Mouse (Mus musculus) MEL (cell line): ENCODE data around the gene Ank2. TPM values are rescaled to one million over a fixed set of nuclear protein-coding genes. Genes with fewer than 3 reads are reported as not detected.

ENCODE experiments used
- DNase-seq: peaks from one replicate; pipeline ENCODE4 v3.0.0; 2011; ENCODE audit warnings: low read depth, low spot score
- H3K27ac ChIP-seq: 2 replicates; pipeline ENCODE4 v1.5.1; 2012; ENCODE audit warnings: low read depth, mild to moderate bottlenecking, control low read depth, low read length, moderate library complexity; ENCODE audit not compliant: control insufficient read depth
- H3K27me3 ChIP-seq, 2 experiments: fragments of 150-350 bp in 1 of 2; sonication (generic) in 1 of 2; 2 replicates each; pipeline ENCODE4 v1.6.1; 2012; ENCODE audit warnings: low read length in 2 of 2, mild to moderate bottlenecking in 2 of 2, improper control_type of control experiment in 1 of 2, moderate library complexity in 1 of 2; ENCODE audit not compliant: insufficient read depth in 2 of 2, control insufficient read depth in 1 of 2
- H3K36me3 ChIP-seq, 2 experiments: 2 replicates each; pipeline ENCODE4 v1.6.1; 2012 to 2014; ENCODE audit warnings: low read length in 2 of 2, improper control_type of control experiment in 1 of 2, inconsistent platforms in 1 of 2, mild to moderate bottlenecking in 1 of 2; ENCODE audit not compliant: insufficient read depth in 2 of 2, control insufficient read depth in 1 of 2
- H3K4me1 ChIP-seq, 2 experiments: fragments of 150-350 bp in 1 of 2; sonication (generic) in 1 of 2; 2 replicates each; pipeline ENCODE4 v1.6.1; 2012; ENCODE audit warnings: low read length in 2 of 2, improper control_type of control experiment in 1 of 2, mild to moderate bottlenecking in 1 of 2; ENCODE audit not compliant: insufficient read depth in 2 of 2, control insufficient read depth in 1 of 2
- H3K4me3 ChIP-seq, 2 experiments: fragments of 150-350 bp in 1 of 2; sonication (generic) in 1 of 2; 2 replicates each; pipeline ENCODE4 v1.5.1; 2012; ENCODE audit warnings: low read depth in 2 of 2, low read length in 2 of 2, mild to moderate bottlenecking in 2 of 2, moderate library complexity in 2 of 2, control low read depth in 1 of 2, improper control_type of control experiment in 1 of 2; ENCODE audit not compliant: control insufficient read depth in 1 of 2, insufficient read depth in 1 of 2
- H3K79me2 ChIP-seq: 2 replicates; pipeline ENCODE4 v1.6.1; 2012; ENCODE audit warnings: mild to moderate bottlenecking, low read length, moderate library complexity; ENCODE audit not compliant: control insufficient read depth, poor library complexity, insufficient read depth
- H3K9ac ChIP-seq: 2 replicates; pipeline ENCODE4 v1.6.1; 2012; ENCODE audit warnings: low read depth, mild to moderate bottlenecking, control low read depth, low read length, moderate library complexity; ENCODE audit not compliant: control insufficient read depth, poor library complexity, severe bottlenecking
- H3K9me3 ChIP-seq: fragments of 150-350 bp; sonication (generic); replicated peaks from 2 replicates; pipeline ENCODE4 v1.6.1; 2012; ENCODE audit warnings: mild to moderate bottlenecking, low read length, improper control_type of control experiment, moderate library complexity; ENCODE audit not compliant: insufficient read depth
- CHD1 ChIP-seq: IDR thresholded peaks from 2 replicates; pipeline ENCODE4 v1.6.1; 2012; ENCODE audit warnings: low read depth, mild to moderate bottlenecking, inconsistent platforms, low read length, improper control_type of control experiment
- CHD2 ChIP-seq: IDR thresholded peaks from 2 replicates; pipeline ENCODE4 v1.6.1; 2011; ENCODE audit warnings: low read length, improper control_type of control experiment
- ELF1 ChIP-seq: IDR thresholded peaks from 2 replicates; pipeline ENCODE4 v1.6.1; 2014; ENCODE audit warnings: low read depth, mild to moderate bottlenecking, inconsistent platforms, low read length, improper control_type of control experiment, moderate library complexity
- EP300 ChIP-seq, 2 experiments: IDR thresholded peaks; 2 replicates each; pipeline ENCODE4 v1.6.1; 2011; ENCODE audit warnings: improper control_type of control experiment in 2 of 2, low read length in 2 of 2, low read depth in 1 of 2, mild to moderate bottlenecking in 1 of 2
- GATA1 ChIP-seq: IDR thresholded peaks from 2 replicates; pipeline ENCODE4 v1.6.1; 2011; ENCODE audit warnings: low read depth, low read length, improper control_type of control experiment
- JUND ChIP-seq: IDR thresholded peaks from 2 replicates; pipeline ENCODE4 v1.6.1; 2011; ENCODE audit warnings: low read depth, mild to moderate bottlenecking, improper control_type of control experiment, low read length
- MAX ChIP-seq: IDR thresholded peaks from 2 replicates; pipeline ENCODE4 v1.6.1; 2011; ENCODE audit warnings: low read length, improper control_type of control experiment
- MAZ ChIP-seq: IDR thresholded peaks from 2 replicates; pipeline ENCODE4 v1.6.1; 2012; ENCODE audit warnings: low read depth, mild to moderate bottlenecking, inconsistent platforms, low read length, improper control_type of control experiment
- MXI1 ChIP-seq: IDR thresholded peaks from 2 replicates; pipeline ENCODE4 v1.6.1; 2011; ENCODE audit warnings: mild to moderate bottlenecking, low read depth, low read length, improper control_type of control experiment
- NRF1 ChIP-seq: IDR thresholded peaks from 2 replicates; pipeline ENCODE4 v1.6.1; 2014; ENCODE audit warnings: low read depth, mild to moderate bottlenecking, inconsistent platforms, low read length, improper control_type of control experiment, moderate library complexity; ENCODE audit not compliant: poor library complexity, insufficient read depth, severe bottlenecking
- POLR2A ChIP-seq, 2 experiments: IDR thresholded peaks; 2 replicates each; pipeline ENCODE4 v1.6.1; 2011 to 2012; ENCODE audit warnings: low read length in 2 of 2, mild to moderate bottlenecking in 2 of 2, control low read depth in 1 of 2, improper control_type of control experiment in 1 of 2, low read depth in 1 of 2, moderate library complexity in 1 of 2; ENCODE audit not compliant: control insufficient read depth in 1 of 2, insufficient read depth in 1 of 2, poor library complexity in 1 of 2
- POLR2AphosphoS5 ChIP-seq: IDR thresholded peaks from 2 replicates; pipeline ENCODE4 v1.6.1; 2012; ENCODE audit warnings: low read depth, borderline replicate concordance, mild to moderate bottlenecking, inconsistent platforms, low read length, moderate library complexity, mixed read lengths
- RAD21 ChIP-seq: IDR thresholded peaks from 2 replicates; pipeline ENCODE4 v1.6.1; 2011; ENCODE audit warnings: mild to moderate bottlenecking, low read depth, low read length, improper control_type of control experiment
- RCOR1 ChIP-seq: IDR thresholded peaks from 2 replicates; pipeline ENCODE4 v1.6.1; 2012; ENCODE audit warnings: low read depth, mild to moderate bottlenecking, inconsistent platforms, low read length, improper control_type of control experiment
- TAL1 ChIP-seq: IDR thresholded peaks from 2 replicates; pipeline ENCODE4 v1.6.1; 2012; ENCODE audit warnings: mild to moderate bottlenecking, inconsistent platforms, low read length, moderate library complexity, mixed read lengths
- TCF12 ChIP-seq: IDR thresholded peaks from 2 replicates; pipeline ENCODE4 v1.6.1; 2014; ENCODE audit warnings: low read depth, mild to moderate bottlenecking, inconsistent platforms, low read length, improper control_type of control experiment, moderate library complexity
- USF2 ChIP-seq, 2 experiments: IDR thresholded peaks; 2 replicates each; pipeline ENCODE4 v1.6.1; 2011 to 2012; ENCODE audit warnings: improper control_type of control experiment in 2 of 2, low read length in 2 of 2, borderline replicate concordance in 1 of 2, inconsistent platforms in 1 of 2, low read depth in 1 of 2, mild to moderate bottlenecking in 1 of 2; ENCODE audit not compliant: insufficient read depth in 1 of 2
- ZKSCAN1 ChIP-seq: IDR thresholded peaks from 2 replicates; pipeline ENCODE4 v1.6.1; 2012; ENCODE audit warnings: low read depth, mild to moderate bottlenecking, inconsistent platforms, low read length, improper control_type of control experiment, moderate library complexity
- polyA plus RNA-seq, 2 experiments: library from polyadenylated mRNA; stranded (reverse) in 1 of 2; unstranded in 1 of 2; fragments of >175 nt in 1 of 2; fragments of >200 nt in 1 of 2; gene quantifications; 2 replicates each; pipeline versions ENCODE4 v1.2.1 to v1.2.4; 2012; ENCODE audit warnings: low replicate concordance in 2 of 2, low read depth in 1 of 2; ENCODE audit not compliant: insufficient read length in 2 of 2, insufficient read depth in 1 of 2, missing spikeins in 1 of 2
- total RNA-seq: library from RNA; depleted of rRNA; stranded (reverse); fragments of 300-350 nt; gene quantifications from 2 replicates; pipeline ENCODE4 v1.2.3, GENCODE M21; 2012

Gene Ank2
- total and polyA plus RNA-seq, 3 experiments, result 2.7 to 4.5 TPM; not detected in 1

- Histone ChIP-seq H3K79me2 (no peaks in the 10 kb centered on the region), H3K9ac (no peak overlapping the region), H3K4me3 (no peak overlapping the region), H3K9me3 (no peaks in the 10 kb centered on the region), H3K4me1 (no peaks in the 10 kb centered on the region), H3K27ac (no peak overlapping the region), H3K36me3 (no peaks in the 10 kb centered on the region), H3K27me3 (no peaks in the 10 kb centered on the region)
- no peak for DNase-seq
- no peak for TF ChIP-seq CHD1
- no peak for TF ChIP-seq CHD2
- no peak for TF ChIP-seq USF2 (IDR thresholded peaks at IDR 0.05; ENCODE audit: borderline replicate concordance in 1 of 2, insufficient read depth in 1 of 2, low read depth in 1 of 2, low read length in 2 of 2)
- no peak for TF ChIP-seq EP300 (IDR thresholded peaks at IDR 0.05; ENCODE audit: low read depth in 1 of 2, low read length in 2 of 2)
- no peak for TF ChIP-seq RAD21
- no peak for TF ChIP-seq MAX
- TF ChIP-seq POLR2AphosphoS5, result no peak
- no peak for TF ChIP-seq TAL1
- TF ChIP-seq TCF12, result no peak
- TF ChIP-seq NRF1, result no peak
- TF ChIP-seq RCOR1, result no peak
- no peak for TF ChIP-seq MXI1
Observed at GRCm38 (mm10) chr3:127256681-127257080, 242.5 kb downstream of the Ank2 start.

GRCm38 (mm10) chr3:127250930-127251329 lies 248.2 kb downstream of the Ank2 start:
- H3K9me3 ChIP-seq, result no peaks in the 10 kb centered on the region
- H3K79me2 ChIP-seq, result no peaks in the 10 kb centered on the region
- no peaks in the 10 kb centered on the region for H3K4me1 ChIP-seq
- no peaks in the 10 kb centered on the region for H3K36me3 ChIP-seq
- no peak overlapping the region for H3K27ac ChIP-seq
- H3K27me3 ChIP-seq, result no peaks in the 10 kb centered on the region
- H3K4me3 ChIP-seq, result no peak overlapping the region
- TF ChIP-seq ELF1, result no peak
- TF ChIP-seq JUND, result no peak
- no peak for TF ChIP-seq GATA1
- TF ChIP-seq ZKSCAN1, result no peak
- no peak for TF ChIP-seq MAZ
- TF ChIP-seq POLR2A (IDR thresholded peaks at IDR 0.05; ENCODE audit: control insufficient read depth in 1 of 2, insufficient read depth in 1 of 2, low read depth in 1 of 2, low read length in 2 of 2, poor library complexity in 1 of 2), result no peak
- H3K9ac ChIP-seq, result no peak overlapping the region
- DNase-seq, result no peak
